Mouse (Mus musculus): ENCODE measurements around the gene Rpl3.

The Rpl3 gene

DNA sequence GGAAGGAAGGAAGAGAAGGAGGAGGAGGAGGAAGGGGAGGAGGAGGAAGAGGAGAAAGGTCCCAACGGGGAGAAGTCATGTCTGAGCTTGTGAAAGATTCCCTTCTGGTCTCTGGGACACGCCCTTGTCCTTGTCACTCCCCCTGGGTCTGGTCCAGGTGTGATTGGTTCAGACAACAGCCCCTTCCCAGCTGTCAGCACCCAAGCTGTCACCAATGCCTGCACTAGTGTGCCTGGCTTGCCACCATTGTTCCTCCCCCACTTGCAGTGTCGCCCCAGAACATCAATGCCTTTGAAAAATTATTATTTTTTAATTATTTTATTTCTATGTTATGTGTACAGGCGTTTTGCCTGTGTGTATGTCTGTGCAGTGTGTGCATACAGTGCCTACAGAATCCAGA is 22.5 kb downstream of the Rpl3 start:
- 72% methylated on average over 4 of the region's 4 CpGs for whole genome bisulfite sequencing

- 68% methylated on average over 3 of the region's 3 CpGs for WGBS
Observed at GRCm38 (mm10) chr15:80066538-80066937, 25.1 kb downstream of the Rpl3 start.

DNA sequence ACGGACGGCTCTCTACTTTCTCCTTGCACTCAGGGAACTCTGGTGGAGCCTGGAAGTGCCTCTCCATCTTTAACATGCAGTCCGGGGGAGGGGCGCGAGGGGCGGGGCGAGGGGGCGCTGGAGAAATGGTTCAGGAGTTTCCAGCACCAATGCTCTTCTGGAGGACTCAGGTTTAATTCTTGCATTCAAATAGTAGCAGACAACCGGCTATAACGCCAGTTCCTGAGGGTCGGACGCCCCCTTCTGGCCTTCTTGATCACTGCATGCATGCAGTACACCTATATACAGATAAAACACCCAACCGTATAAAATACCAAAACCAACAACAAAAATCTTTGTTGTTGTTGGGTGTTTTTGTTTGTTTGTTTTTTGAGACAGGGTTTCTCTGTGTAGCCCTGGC is 26.3 kb downstream of the Rpl3 start:
- 21% methylated on average over 13 of the region's 13 CpGs for WGBS

- 84% methylated on average over 5 of the region's 5 CpGs for WGBS
Observed at GRCm38 (mm10) chr15:80064965-80065364, 26.7 kb downstream of the Rpl3 start.

DNA sequence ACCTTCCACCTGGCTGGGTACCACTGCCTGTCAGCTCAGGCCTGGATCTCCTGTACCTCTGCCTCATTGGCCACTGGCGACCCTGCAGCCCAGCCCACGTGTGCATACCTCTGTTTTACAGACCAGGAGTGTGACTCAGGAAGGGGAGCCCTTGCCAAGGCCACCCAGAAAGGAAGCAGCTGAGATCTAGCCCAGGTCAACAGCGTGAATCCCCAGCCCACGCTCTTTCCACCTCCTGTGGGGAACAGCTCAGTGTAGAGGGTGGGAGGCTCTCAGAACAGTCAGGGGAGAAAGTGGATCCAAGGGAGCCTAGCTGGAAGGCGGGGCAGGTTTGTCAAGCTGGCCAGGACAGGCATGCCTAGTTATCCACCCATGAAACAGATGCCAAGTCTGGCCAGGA is 28.8 kb downstream of the Rpl3 start:
- WGBS, result 42% methylated on average over 5 of the region's 5 CpGs

DNA sequence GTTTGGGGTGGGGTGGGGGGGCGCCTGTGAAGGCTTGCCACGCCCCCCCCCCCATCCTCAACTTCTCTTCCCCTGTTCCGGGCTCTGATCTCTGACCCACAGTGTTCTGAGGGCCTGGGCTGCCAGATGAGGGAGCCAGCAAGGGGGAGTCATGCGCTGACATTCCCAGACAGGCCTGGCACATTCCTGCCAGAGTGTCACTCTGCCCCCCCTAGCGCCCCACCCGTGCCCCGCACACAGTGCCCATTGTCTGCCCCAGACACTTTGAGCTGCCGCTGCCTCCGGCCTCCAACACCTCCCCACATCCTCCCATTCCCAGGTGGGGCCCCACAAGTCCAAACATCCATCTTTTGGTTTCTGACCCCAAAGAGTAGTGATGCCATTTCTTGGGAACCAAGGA is 29.3 kb downstream of the Rpl3 start:
- 65% methylated on average over 7 of the region's 9 CpGs for WGBS

DNA sequence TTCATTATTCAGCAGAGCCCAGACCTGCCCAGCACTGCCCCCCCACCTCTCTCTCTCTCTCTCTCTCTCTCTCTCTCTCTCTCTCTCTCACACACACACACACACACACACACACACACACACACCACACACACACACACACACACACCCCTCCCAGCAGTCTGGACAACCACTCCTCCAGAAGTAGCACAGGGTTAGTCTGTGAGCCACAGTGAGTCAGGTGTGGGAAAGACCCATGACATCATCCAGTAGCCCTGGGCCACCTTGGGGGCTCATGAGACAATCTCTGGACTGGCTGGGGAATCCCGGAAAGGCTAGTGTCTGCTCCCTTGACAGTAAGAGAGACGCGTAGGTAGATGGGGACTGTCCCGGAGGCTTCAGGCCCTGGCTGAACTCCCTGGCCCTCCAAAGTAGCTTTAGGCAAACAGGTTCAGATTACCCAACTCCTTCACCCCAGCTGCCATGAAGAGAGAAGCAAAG is 30.6 kb downstream of the Rpl3 start:
- whole genome bisulfite sequencing, result 99% methylated on average over 4 of the region's 4 CpGs

DNA sequence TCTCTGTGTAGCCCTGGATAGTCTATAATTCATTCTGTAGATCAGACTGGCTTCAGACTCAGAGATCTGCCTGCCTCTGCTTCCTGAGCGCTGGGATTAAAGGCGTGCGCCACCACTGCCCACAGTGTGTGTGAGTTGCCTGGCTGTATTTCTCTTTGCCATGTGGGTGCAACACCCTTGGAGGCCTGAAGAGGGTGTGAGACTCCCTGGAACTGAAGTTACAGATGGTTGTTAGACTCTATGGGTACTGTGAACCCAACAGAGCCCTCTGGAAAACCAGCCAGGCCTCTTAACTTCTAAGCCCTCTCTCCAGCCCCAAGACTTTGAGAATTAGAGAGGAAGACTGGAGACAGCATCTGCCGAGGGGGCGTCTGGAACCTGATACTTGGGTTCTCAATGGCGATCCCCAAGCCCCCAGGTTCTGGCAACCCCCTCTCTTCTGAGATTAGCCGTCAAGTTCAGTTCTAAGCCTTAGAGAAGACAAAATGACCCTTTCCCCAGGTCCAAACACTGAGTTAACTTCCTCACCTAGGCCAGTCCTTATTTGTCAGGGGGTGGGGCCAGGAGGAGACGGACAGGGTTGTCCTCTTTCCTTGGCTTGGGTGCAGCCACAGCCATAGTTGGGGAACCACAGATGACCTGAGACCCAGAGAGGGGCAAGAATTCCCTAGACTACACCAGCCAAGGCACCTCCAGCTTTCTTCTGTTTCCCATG is 31.2 kb downstream of the Rpl3 start:
- whole genome bisulfite sequencing, result 98% methylated on average over 8 of the region's 8 CpGs

DNA sequence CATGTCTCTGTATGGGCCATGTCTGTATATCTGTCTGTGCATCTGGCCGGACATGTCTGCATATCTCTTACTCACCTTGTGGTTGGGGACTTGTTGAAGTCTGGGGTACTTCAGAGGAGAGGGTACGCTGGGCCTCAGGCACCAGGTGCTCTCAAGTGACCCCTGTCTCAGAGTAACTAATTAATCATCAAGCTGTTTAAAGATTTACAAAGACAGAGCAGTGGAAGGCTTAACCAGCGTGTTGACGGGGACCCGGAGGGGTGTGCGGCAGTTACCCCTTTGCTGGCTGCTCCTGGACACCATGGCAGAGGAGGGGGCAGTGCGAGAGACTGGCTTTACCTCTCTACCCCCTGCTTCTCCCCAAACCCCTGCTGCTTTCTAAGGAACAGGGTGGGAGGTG is 32.1 kb downstream of the Rpl3 start:
- 91% methylated on average over 7 of the region's 7 CpGs for WGBS

GRCm38 (mm10) chr15:80058151-80058550 is 33.5 kb downstream of the Rpl3 start:
- 92% methylated on average over 7 of the region's 7 CpGs for WGBS

DNA sequence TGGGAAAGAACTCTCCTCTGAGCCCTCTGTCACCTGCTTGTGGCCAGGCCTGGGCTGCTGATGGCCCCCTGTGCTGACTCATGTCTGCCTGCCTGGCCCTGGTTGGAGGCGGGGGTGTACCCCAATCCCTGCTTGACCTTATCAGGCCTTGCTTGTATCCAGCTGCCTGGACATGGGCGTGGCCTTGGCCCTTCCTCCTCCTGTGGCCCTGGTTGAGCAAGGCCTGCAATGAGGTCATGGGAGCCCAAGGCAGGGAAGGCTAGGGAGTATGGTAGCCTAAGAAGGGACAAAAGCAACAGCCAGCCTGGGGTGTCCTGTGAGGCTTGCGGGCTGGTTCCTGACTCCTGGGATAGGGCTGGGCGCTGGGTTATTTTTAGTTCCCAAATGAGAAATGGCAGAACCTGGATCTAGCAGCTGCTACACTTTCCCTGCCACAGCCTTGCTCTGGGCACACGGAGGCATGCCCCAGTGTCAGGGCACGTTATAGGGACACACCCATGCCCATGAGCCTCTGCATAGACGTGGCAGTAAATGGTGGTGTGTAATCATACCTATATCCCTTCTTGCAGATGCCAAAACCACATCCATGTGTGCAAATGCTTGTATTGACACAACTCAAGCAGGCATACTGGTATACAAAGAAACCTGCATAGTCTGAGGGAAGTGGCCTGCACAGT is 37.5 kb downstream of the Rpl3 start:
- WGBS, result 90% methylated on average over 7 of the region's 7 CpGs

- 78% methylated on average over 8 of the region's 8 CpGs for WGBS
Observed at GRCm38 (mm10) chr15:80053381-80054033, 38.2 kb downstream of the Rpl3 start.

GRCm38 (mm10) chr15:80051782-80052181 is 39.9 kb downstream of the Rpl3 start:
- 75% methylated on average over 9 of the region's 9 CpGs for WGBS

DNA sequence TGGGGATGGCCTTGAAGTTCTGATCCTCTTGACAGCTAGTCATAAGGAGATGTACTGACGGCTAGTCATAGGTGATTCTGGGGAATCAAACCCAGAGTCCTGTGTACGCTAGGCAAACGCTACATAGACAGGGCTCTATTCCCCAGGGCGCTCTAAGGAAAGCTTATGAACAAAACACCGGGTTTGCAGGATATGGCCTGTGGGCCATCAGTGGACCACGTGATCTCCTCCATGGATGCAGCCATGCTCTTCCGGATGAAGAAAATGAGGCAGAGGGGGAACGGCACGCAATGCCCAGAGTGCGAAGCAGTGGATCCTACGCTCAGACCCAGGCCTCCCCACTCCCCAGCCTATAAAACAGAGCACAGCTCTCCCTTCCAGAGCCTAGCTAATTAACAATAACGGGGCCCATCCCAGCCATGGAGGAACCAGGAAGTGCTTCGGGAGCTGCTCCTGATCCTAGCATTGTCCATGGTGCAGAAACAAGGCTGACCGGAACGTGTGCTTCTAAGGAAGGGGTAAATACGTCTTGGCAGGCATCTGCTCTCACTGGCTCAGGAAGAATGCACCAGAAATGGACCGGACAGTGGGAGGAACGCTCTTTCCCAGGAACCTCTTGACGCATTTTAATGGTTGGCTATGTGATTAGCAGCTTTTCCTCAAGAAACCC is 40.4 kb downstream of the Rpl3 start:
- 68% methylated on average over 19 of the region's 19 CpGs for WGBS

- WGBS, result 79% methylated on average over 4 of the region's 4 CpGs
Observed at GRCm38 (mm10) chr15:80050093-80050492, 41.6 kb downstream of the Rpl3 start.

DNA sequence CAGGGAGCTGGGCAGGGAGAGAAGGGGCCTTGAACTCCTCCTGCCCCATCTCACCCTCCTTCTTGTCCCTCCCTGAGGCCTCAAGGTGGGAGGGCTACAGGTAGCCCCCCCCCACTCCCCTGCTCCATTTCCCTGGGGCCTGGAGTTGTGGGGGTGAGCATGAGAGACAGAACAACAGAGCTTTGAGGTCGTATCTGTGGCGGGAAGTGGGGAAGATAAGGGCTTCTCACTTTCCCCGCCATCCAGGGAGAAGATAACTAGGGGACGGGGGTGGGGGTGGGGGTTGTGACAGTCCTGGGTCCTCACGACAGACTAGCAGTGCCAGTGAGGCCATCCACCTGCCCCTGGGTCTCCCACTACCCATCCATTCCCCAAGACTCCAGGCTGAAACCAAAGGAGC is 43.7 kb downstream of the Rpl3 start:
- WGBS, result 78% methylated on average over 5 of the region's 5 CpGs

GRCm38 (mm10) chr15:80047242-80047641 is 44.4 kb downstream of the Rpl3 start:
- WGBS, result 84% methylated on average over 2 of the region's 2 CpGs

- 96% methylated on average over 2 of the region's 2 CpGs for WGBS
Observed at GRCm38 (mm10) chr15:80045749-80046148, 45.9 kb downstream of the Rpl3 start.

- WGBS, result 94% methylated on average over 10 of the region's 10 CpGs
Observed at GRCm38 (mm10) chr15:80044249-80044648, 47.4 kb downstream of the Rpl3 start.

GRCm38 (mm10) chr15:80042152-80042551 is 49.5 kb downstream of the Rpl3 start:
- WGBS, result 72% methylated on average over 4 of the region's 4 CpGs

GRCm38 (mm10) chr15:80038110-80038391 is 53.6 kb downstream of the Rpl3 start:
- 93% methylated on average over 2 of the region's 2 CpGs for WGBS

- 58% methylated on average over 11 of the region's 11 CpGs for WGBS
Observed at GRCm38 (mm10) chr15:80037255-80038109, 54.2 kb downstream of the Rpl3 start.
